Mouse (Mus musculus): ENCODE results near the gene Ubr2. TPM values are rescaled to one million over a fixed set of nuclear protein-coding genes. Genes with fewer than 3 reads are reported as not detected.

Ubr2 gene
- 43.1 TPM for polyA plus RNA-seq (2014; fragmentation: Illumina TruSeq; extraction: RNeasy Lipid Tissue Mini Kit (QIAGEN cat#74804); ENCODE audit: low read depth, low replicate concordance)

DNA sequence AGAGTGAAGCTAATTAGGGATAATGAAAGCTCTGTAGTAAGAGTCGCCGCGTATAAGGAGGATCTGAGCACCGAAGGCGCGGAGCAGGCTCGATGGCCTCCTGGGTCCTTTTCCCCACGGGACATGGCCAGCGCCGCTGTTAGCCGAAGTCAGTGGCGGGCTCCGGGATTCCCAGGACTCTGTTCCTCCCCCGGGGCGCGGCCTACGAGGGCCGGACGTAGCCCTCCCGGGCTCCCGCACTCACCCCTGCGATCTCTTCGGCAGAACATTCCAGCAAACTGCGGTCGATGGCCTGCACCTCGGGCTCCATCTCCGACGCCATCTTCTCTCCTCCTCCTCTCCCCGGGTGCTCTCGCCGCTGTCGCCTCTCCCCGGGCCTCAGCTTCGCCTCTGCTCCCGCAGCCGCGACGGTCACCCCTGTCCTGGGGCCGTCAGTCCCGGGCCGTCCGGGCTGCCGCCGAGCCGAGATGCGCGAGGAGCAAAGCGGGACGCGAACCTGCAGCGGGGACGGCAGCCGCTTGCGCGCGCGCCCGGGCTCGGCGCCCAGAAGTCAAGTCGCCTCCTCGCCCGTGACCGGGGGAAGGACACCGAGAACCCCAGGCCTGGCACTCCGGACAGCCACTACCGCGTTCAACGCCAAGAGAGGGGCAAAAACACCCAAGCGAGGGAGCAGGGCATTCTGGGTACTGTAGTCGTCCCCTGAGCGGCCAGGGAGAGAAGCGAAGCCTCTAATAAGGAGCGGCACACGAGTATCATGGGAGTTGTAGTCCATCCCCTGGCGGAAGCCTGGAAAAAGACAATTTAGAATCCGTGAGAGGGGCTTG lies at the start of gene Ubr2:
Ubr2 (minus strand) TSS at position 659 of the 824 bp plus-strand sequence.

DNA sequence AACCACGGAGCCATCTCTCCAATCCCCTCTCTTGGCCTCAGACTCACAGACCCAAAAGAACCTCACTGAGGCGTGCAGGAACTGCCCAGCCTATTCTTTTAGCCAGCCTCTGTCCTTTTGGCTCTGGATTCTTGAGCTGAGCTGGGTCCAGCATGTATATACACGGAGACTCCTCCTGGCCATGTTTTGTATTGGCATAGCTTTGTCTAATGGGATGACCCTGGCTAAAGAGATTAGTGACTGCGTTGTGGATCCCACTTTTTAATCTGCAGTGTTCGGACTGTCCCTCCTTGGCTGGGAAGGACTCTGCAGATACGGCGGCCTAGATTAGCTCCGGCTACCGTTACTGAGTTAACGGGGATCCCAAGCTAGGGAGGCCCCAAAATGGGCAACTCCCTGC lies 100.2 kb downstream of the Ubr2 start, which contains the start of gene Prph2:
Prph2 (plus strand) TSS at position 274 of the 400 bp plus-strand sequence.

DNA sequence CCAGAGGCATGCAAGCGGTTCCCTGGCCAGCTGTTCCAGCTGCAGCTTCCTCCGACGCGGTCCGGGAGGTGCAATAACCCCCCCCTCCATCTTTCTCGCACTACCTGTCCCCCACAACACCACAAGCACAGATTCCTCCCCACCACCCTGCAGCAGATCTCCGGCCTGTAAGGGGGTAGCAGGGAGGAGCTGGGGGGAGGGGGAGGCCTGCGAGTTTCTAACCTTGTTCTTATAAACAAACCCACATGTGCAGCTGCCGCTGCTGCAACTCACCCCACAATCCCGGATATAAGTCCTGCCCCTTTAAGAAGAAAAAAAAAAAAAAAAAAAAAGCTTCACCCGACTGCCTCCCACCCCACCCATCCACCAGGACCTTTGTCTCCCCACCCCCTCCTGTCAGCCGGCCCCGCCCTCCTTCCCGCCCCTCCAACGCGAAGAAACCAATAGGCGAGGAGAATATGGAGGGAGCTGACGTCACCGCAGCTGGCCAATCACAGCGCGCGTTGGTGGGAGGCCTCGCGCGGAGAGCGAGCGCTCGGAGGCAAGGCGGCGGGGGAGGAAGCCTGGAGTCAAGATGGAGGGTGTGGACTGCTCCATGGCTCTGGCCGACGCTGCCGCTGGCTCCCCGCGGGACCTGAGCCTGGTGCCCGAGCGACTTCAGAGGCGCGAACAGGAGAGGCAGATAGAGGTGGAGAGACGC lies 120.1 kb downstream of the Ubr2 start, which contains the start of gene Tbcc:
Tbcc (plus strand) TSS at position 569 of the 700 bp plus-strand sequence.

Other genes starting within 250 kb of the Ubr2 start
- gene Ptcra, start 246.8 kb downstream of the Ubr2 start, polyA plus RNA-seq (2014; fragmentation: Illumina TruSeq; extraction: RNeasy Lipid Tissue Mini Kit (QIAGEN cat#74804); ENCODE audit: low read depth, low replicate concordance): not detected
- 28.8 TPM for gene 2310039H08Rik, start 237.9 kb downstream of the Ubr2 start, polyA plus RNA-seq (2014; fragmentation: Illumina TruSeq; extraction: RNeasy Lipid Tissue Mini Kit (QIAGEN cat#74804); ENCODE audit: low read depth, low replicate concordance)
- gene Rpl7l1, start 227.9 kb downstream of the Ubr2 start, polyA plus RNA-seq (2014; fragmentation: Illumina TruSeq; extraction: RNeasy Lipid Tissue Mini Kit (QIAGEN cat#74804); ENCODE audit: low read depth, low replicate concordance): 34.1 TPM
- gene Bicral, start 152.1 kb downstream of the Ubr2 start, polyA plus RNA-seq (2014; fragmentation: Illumina TruSeq; extraction: RNeasy Lipid Tissue Mini Kit (QIAGEN cat#74804); ENCODE audit: low read depth, low replicate concordance): 9.7 TPM
- gene Tbcc, start 119.9 kb downstream of the Ubr2 start, polyA plus RNA-seq (2014; fragmentation: Illumina TruSeq; extraction: RNeasy Lipid Tissue Mini Kit (QIAGEN cat#74804); ENCODE audit: low read depth, low replicate concordance): 0.87 TPM
- gene Prph2, start 100.1 kb downstream of the Ubr2 start, polyA plus RNA-seq (2014; fragmentation: Illumina TruSeq; extraction: RNeasy Lipid Tissue Mini Kit (QIAGEN cat#74804); ENCODE audit: low read depth, low replicate concordance): not detected